Mouse (Mus musculus) neural tube, embryonic 14.5 days (tissue): ENCODE measurements around the gene Bcl2. TPM values are rescaled to one million over a fixed set of nuclear protein-coding genes. Genes with fewer than 3 reads are reported as not detected.

Source experiments
- ATAC-seq: fragments of 200-750 bp; cut with Nextera tagmentation; 2 replicates; pipeline ENCODE4 v1.8.0; 2017; ENCODE audit warnings: low read depth, mild to moderate bottlenecking, moderate TSS enrichment, moderate library complexity
- H3K27ac ChIP-seq: fragments of 300-500 bp; sonication (generic); 2 replicates; pipeline ENCODE4 v1.5.1; 2014; ENCODE audit warnings: low read depth, mild to moderate bottlenecking, control low read depth, low read length, moderate library complexity, mixed read lengths
- H3K27me3 ChIP-seq: fragments of 300-500 bp; sonication (generic); 2 replicates; pipeline ENCODE4 v1.6.1; 2014; ENCODE audit warnings: low read length; ENCODE audit not compliant: control insufficient read depth, insufficient read depth
- H3K36me3 ChIP-seq: fragments of 300-500 bp; sonication (generic); 2 replicates; pipeline ENCODE4 v1.6.1; 2014; ENCODE audit warnings: low read length, mixed read lengths; ENCODE audit not compliant: control insufficient read depth, insufficient read depth
- H3K4me1 ChIP-seq: fragments of 300-500 bp; sonication (generic); 2 replicates; pipeline ENCODE4 v1.6.1; 2014; ENCODE audit warnings: low read length; ENCODE audit not compliant: control insufficient read depth, insufficient read depth
- H3K4me2 ChIP-seq: fragments of 300-500 bp; sonication (generic); 2 replicates; pipeline ENCODE4 v1.6.1; 2014; ENCODE audit warnings: mild to moderate bottlenecking, low read depth, low read length, control low read depth
- H3K4me3 ChIP-seq: fragments of 300-500 bp; sonication (generic); 2 replicates; pipeline ENCODE4 v1.5.1; 2014; ENCODE audit warnings: low read depth, low read length, control low read depth, mixed read lengths
- H3K9ac ChIP-seq: fragments of 300-500 bp; sonication (generic); replicated peaks from 2 replicates; pipeline ENCODE4 v1.6.1; 2014; ENCODE audit warnings: low read depth, mild to moderate bottlenecking, control low read depth, low read length, mixed read lengths
- H3K9me3 ChIP-seq: fragments of 300-500 bp; sonication (generic); 2 replicates; pipeline ENCODE4 v1.6.1; 2016; ENCODE audit warnings: low read length; ENCODE audit not compliant: control insufficient read depth
- WGBS: fragments of 180-500 bp; shearing (Covaris S2); extraction: QIAGEN DNeasy Blood & Tissue Kit; methylation state at CpG from one replicate; pipeline ENCODE4 v1.1.7; 2014; 5-methylcytosine and 5-hydroxymethylcytosine counted together
- polyA plus RNA-seq: library from polyadenylated mRNA; unstranded; fragments of >200 nt; fragmentation: Nextera tagmentation; extraction: Ambion mirVana; gene quantifications from 2 replicates; pipeline ENCODE4 v1.2.1, GENCODE M21; 2014

The Bcl2 gene
- polyA plus RNA-seq, 1 experiment from 2014 or later = 14.2 TPM

- Histone ChIP-seq H3K9ac (no peak overlapping the region), H3K36me3 (no peaks in the 10 kb centered on the region), H3K27me3 (no peaks in the 10 kb centered on the region), H3K4me3 (no peak overlapping the region), H3K4me1 (no peaks in the 10 kb centered on the region), H3K4me2 (no peak overlapping the region), H3K9me3 (no peaks in the 10 kb centered on the region), H3K27ac (no peak overlapping the region)
- no peak for ATAC-seq
- 57% methylated on average over 2 of the region's 2 CpGs for WGBS
Observed at GRCm38 (mm10) chr1:106636714-106637113, 77.4 kb downstream of the Bcl2 start.

DNA sequence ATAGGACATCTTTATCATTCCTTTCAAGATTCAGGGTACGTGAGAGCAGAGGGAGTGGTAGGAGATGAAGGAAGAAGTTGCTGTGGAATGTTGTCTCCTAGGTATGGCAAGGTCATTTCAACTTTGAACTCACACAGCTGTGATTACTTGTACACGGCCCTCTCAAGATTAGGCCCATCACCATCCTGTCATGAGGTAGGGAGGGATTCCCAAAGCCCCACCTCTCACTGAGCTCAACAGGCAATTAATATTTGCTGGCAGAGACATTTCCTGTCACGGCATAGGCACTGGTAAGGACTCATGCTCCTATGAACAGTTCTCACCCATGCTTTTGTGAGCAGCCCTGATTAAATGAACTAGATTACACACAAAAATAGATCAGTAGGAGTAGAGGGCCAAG, 80.9 kb downstream of the Bcl2 start:
- Histone ChIP-seq H3K36me3 (no peaks in the 10 kb centered on the region), H3K4me2 (no peak overlapping the region), H3K9ac (no peak overlapping the region), H3K27ac (no peak overlapping the region), H3K27me3 (no peaks in the 10 kb centered on the region), H3K4me3 (no peak overlapping the region), H3K4me1 (peaks cover 6% of the 10 kb centered on the region; the same call in 1 of the 2 replicates), H3K9me3 (no peaks in the 10 kb centered on the region)
- ATAC-seq = no peak
- WGBS = 76% methylated on average over 3 of the region's 3 CpGs

- H3K4me2 ChIP-seq = no peak overlapping the region
- H3K27ac ChIP-seq = no peak overlapping the region
- no peak overlapping the region for H3K4me3 ChIP-seq
- WGBS = 87% methylated on average over 3 of the region's 3 CpGs
- no peaks in the 10 kb centered on the region for H3K36me3 ChIP-seq
- H3K9me3 ChIP-seq = no peaks in the 10 kb centered on the region
- no peak for ATAC-seq
- H3K27me3 ChIP-seq = no peaks in the 10 kb centered on the region
- H3K9ac ChIP-seq = no peak overlapping the region
- peaks cover 6% of the 10 kb centered on the region; the same call in 1 of the 2 replicates for H3K4me1 ChIP-seq
Observed at GRCm38 (mm10) chr1:106631869-106632463, 82.1 kb downstream of the Bcl2 start.

GRCm38 (mm10) chr1:106630973-106631372, 83.1 kb downstream of the Bcl2 start:
- Histone ChIP-seq H3K9me3 (no peaks in the 10 kb centered on the region), H3K36me3 (no peaks in the 10 kb centered on the region), H3K27ac (no peak overlapping the region), H3K4me3 (no peak overlapping the region), H3K27me3 (no peaks in the 10 kb centered on the region), H3K4me1 (peaks cover 6% of the 10 kb centered on the region; the same call in 1 of the 2 replicates), H3K9ac (no peak overlapping the region), H3K4me2 (no peak overlapping the region)
- ATAC-seq = no peak
- 87% methylated on average over 2 of the region's 2 CpGs for WGBS

GRCm38 (mm10) chr1:106629931-106630682, 84.0 kb downstream of the Bcl2 start:
- Histone ChIP-seq H3K4me2 (no peak overlapping the region), H3K4me3 (no peak overlapping the region), H3K27ac (peak overlapping the region; percentile 8; the same call in 1 of the 2 replicates), H3K9ac (no peak overlapping the region), H3K4me1 (peaks cover 6% of the 10 kb centered on the region; the same call in 1 of the 2 replicates), H3K9me3 (no peaks in the 10 kb centered on the region), H3K36me3 (no peaks in the 10 kb centered on the region), H3K27me3 (no peaks in the 10 kb centered on the region)
- peak; percentile 26; the same call in 1 of the 2 replicates for ATAC-seq
- 28% methylated on average over 4 of the region's 4 CpGs for WGBS

- H3K27me3 ChIP-seq = no peaks in the 10 kb centered on the region
- WGBS = 18% methylated on average over 4 of the region's 4 CpGs
- H3K36me3 ChIP-seq = no peaks in the 10 kb centered on the region
- H3K4me2 ChIP-seq = no peak overlapping the region
- H3K4me1 ChIP-seq = peaks cover 6% of the 10 kb centered on the region; the same call in 1 of the 2 replicates
- peak; percentile 42; the same call in 1 of the 2 replicates for ATAC-seq
- no peaks in the 10 kb centered on the region for H3K9me3 ChIP-seq
- no peak overlapping the region for H3K9ac ChIP-seq
- H3K27ac ChIP-seq = no peak overlapping the region; the same call in 1 of the 2 replicates
- H3K4me3 ChIP-seq = no peak overlapping the region
Observed at GRCm38 (mm10) chr1:106629470-106629830, 84.6 kb downstream of the Bcl2 start.

DNA sequence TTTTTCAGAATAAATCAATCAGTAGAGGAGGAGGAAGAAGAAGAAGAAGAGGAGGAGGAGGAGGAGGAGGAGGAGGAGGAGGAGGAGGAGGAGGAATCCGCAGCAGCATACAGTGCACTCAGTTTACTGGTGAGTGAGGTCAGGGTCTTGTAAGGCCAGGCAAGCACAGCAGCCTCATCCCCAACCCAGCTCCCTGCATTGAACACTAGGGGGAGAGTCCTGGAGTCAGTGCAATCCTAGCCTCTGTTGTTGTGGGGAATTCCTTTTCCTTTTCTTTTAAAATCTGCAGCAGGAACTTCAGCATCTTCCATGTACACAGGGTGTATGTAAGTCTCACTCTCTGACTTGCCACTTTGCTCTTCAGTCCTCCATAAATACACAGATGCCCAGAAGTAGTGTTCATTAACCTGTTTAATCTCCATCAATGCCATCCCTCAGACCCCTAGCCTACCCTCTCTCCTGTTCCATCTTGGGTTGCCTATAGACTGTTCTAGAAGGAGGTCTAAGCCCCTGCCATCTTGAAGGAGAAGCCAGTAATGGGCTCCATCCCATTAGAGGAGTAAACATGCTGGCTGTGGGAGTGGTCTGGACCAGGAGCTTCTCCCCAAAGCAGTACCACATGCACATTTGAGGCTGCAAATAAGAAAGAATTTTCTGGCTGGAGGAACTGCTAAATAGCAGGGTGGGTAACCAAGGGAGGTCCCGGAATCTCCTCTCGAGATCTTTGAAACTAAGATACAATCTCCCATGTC, 85.2 kb downstream of the Bcl2 start:
- Histone ChIP-seq H3K9ac (no peak overlapping the region), H3K4me3 (no peak overlapping the region), H3K27ac (no peak overlapping the region; the same call in 1 of the 2 replicates), H3K27me3 (no peaks in the 10 kb centered on the region), H3K9me3 (no peaks in the 10 kb centered on the region), H3K36me3 (no peaks in the 10 kb centered on the region), H3K4me1 (peaks cover 6% of the 10 kb centered on the region; the same call in 1 of the 2 replicates), H3K4me2 (no peak overlapping the region)
- ATAC-seq = peak; percentile 62; the same call in 1 of the 2 replicates
- 47% methylated on average over 3 of the region's 3 CpGs for WGBS

- Histone ChIP-seq H3K36me3 (no peaks in the 10 kb centered on the region), H3K27ac (no peak overlapping the region), H3K27me3 (no peaks in the 10 kb centered on the region), H3K9me3 (no peaks in the 10 kb centered on the region), H3K4me2 (no peak overlapping the region), H3K4me3 (no peak overlapping the region), H3K4me1 (peaks cover 6% of the 10 kb centered on the region; the same call in 1 of the 2 replicates), H3K9ac (no peak overlapping the region)
- ATAC-seq = no peak
Observed at GRCm38 (mm10) chr1:106628279-106628678, 85.8 kb downstream of the Bcl2 start.
